In genomic region chr2:172025459-172026130, GRCm38 (mm10) we compare ENCODE assay signal across 24 mouse cellular contexts. TPM values are rescaled to one million over a fixed set of nuclear protein-coding genes. Genes with fewer than 3 reads are reported as not detected.
DNase-seq lines count a peak whose midpoint lies in the region; ATAC-seq lines count a peak whose summit lies in the region.
"Had no signal": no experiment of that assay in that cellular context is flagged by ENCODE, and none has a peak within 500 bp of the region (broad histone marks: within the 10 kb centered on the region; RNA-seq: fewer than 3 reads in every experiment).

No protein-coding gene starts in this region.

- H3K9ac ChIP-seq in hindbrain, embryonic 16.5 days (ENCODE audit: low read depth, low read length): no peak overlapping the region
- H3K9ac ChIP-seq in neural tube, embryonic 12.5 days: no peak overlapping the region
- no peak overlapping the region for H3K9ac ChIP-seq in neural tube, embryonic 15.5 days (replicated peaks)
- no peak overlapping the region for H3K9ac ChIP-seq in embryonic facial prominence, embryonic 11.5 days (replicated peaks; ENCODE audit: low read length)
- H3K9ac ChIP-seq: heart, embryonic 13.5 days; limb, embryonic 15.5 days; liver, embryonic 15.5 days; stomach, embryonic 15.5 days had no signal

- peaks cover 16% of the 10 kb centered on the region; the same call in 1 of the 2 replicates for H3K4me1 ChIP-seq in hindbrain, embryonic 10.5 days (replicated peaks)
- no peaks in the 10 kb centered on the region for H3K4me1 ChIP-seq in hindbrain, embryonic 16.5 days (ENCODE audit: control insufficient read depth, insufficient read depth, low read depth, low read length)
- H3K4me1 ChIP-seq in neural tube, embryonic 12.5 days: no peaks in the 10 kb centered on the region
- H3K4me1 ChIP-seq in neural tube, embryonic 15.5 days: no peaks in the 10 kb centered on the region
- no peaks in the 10 kb centered on the region for H3K4me1 ChIP-seq in embryonic facial prominence, embryonic 11.5 days (ENCODE audit: control insufficient read depth, insufficient read depth, low read length)
- H3K4me1 ChIP-seq: heart, embryonic 13.5 days; limb, embryonic 15.5 days; liver, embryonic 15.5 days; stomach, embryonic 15.5 days had no signal

- ATAC-seq in hindbrain, embryonic 16.5 days: no peak
- peak; percentile 70 for ATAC-seq in neural tube, embryonic 12.5 days (ENCODE audit: low FRiP score, low read depth)
- ATAC-seq in neural tube, embryonic 15.5 days (ENCODE audit: low FRiP score): no peak
- peak; percentile 48; the same call in 1 of the 2 replicates for ATAC-seq in embryonic facial prominence, embryonic 11.5 days (replicated peaks; ENCODE audit: insufficient number of reproducible peaks, low FRiP score, low TSS enrichment, low read depth)

- H3K27ac ChIP-seq in hindbrain, embryonic 10.5 days: no peak overlapping the region
- H3K27ac ChIP-seq in hindbrain, embryonic 16.5 days (ENCODE audit: low read depth, low read length): no peak overlapping the region
- no peak overlapping the region for H3K27ac ChIP-seq in neural tube, embryonic 12.5 days
- H3K27ac ChIP-seq in neural tube, embryonic 15.5 days (replicated peaks): no peak overlapping the region
- H3K27ac ChIP-seq in embryonic facial prominence, embryonic 11.5 days (replicated peaks; ENCODE audit: low read depth, low read length): no peak overlapping the region
- H3K27ac ChIP-seq: heart, embryonic 13.5 days; limb, embryonic 15.5 days; liver, embryonic 15.5 days; stomach, embryonic 15.5 days had no signal

- no peak overlapping the region for H3K4me3 ChIP-seq in hindbrain, embryonic 10.5 days
- H3K4me3 ChIP-seq in hindbrain, embryonic 16.5 days (ENCODE audit: low read length): no peak overlapping the region
- no peak overlapping the region for H3K4me3 ChIP-seq in neural tube, embryonic 12.5 days
- no peak overlapping the region for H3K4me3 ChIP-seq in neural tube, embryonic 15.5 days (replicated peaks)
- no peak overlapping the region for H3K4me3 ChIP-seq in embryonic facial prominence, embryonic 11.5 days (ENCODE audit: low read depth, low read length)
- H3K4me3 ChIP-seq: heart, embryonic 13.5 days; limb, embryonic 15.5 days; liver, embryonic 15.5 days; stomach, embryonic 15.5 days had no signal

- intact Hi-C loops in heart, postnatal 14 days (cut with DNase I): no loop called here

- H3K4me2 ChIP-seq in hindbrain, embryonic 16.5 days (ENCODE audit: low read length): no peak overlapping the region
- no peak overlapping the region for H3K4me2 ChIP-seq in neural tube, embryonic 12.5 days (replicated peaks)
- H3K4me2 ChIP-seq in neural tube, embryonic 15.5 days: no peak overlapping the region
- H3K4me2 ChIP-seq in embryonic facial prominence, embryonic 11.5 days (ENCODE audit: low read depth, low read length): no peak overlapping the region
- H3K4me2 ChIP-seq: heart, embryonic 13.5 days; limb, embryonic 15.5 days; liver, embryonic 15.5 days; stomach, embryonic 15.5 days had no signal

- peaks cover 45% of the 10 kb centered on the region for H3K27me3 ChIP-seq in hindbrain, embryonic 10.5 days (ENCODE audit: insufficient read depth, poor library complexity, severe bottlenecking)
- H3K27me3 ChIP-seq in hindbrain, embryonic 16.5 days (replicated peaks; ENCODE audit: control insufficient read depth, insufficient read depth, low read length): no peaks in the 10 kb centered on the region
- H3K27me3 ChIP-seq in neural tube, embryonic 12.5 days (replicated peaks): no peaks in the 10 kb centered on the region
- no peaks in the 10 kb centered on the region for H3K27me3 ChIP-seq in neural tube, embryonic 15.5 days (replicated peaks)
- no peaks in the 10 kb centered on the region for H3K27me3 ChIP-seq in embryonic facial prominence, embryonic 11.5 days (ENCODE audit: control insufficient read depth, insufficient read depth, low read length)
- H3K27me3 ChIP-seq: limb, embryonic 15.5 days; liver, embryonic 15.5 days; stomach, embryonic 15.5 days had no signal

- H3K9me3 ChIP-seq in hindbrain, embryonic 10.5 days: no peaks in the 10 kb centered on the region
- 0 out of 2 replicates have a peak, but pooled peaks cover 4% of the 10 kb centered on the region for H3K9me3 ChIP-seq in hindbrain, embryonic 16.5 days (ENCODE audit: control insufficient read depth, low read length)
- H3K9me3 ChIP-seq in neural tube, embryonic 12.5 days: no peaks in the 10 kb centered on the region
- H3K9me3 ChIP-seq in neural tube, embryonic 15.5 days (replicated peaks): no peaks in the 10 kb centered on the region
- H3K9me3 ChIP-seq in embryonic facial prominence, embryonic 11.5 days (replicated peaks; ENCODE audit: control insufficient read depth, low read length): no peaks in the 10 kb centered on the region
- H3K9me3 ChIP-seq: limb, embryonic 15.5 days; liver, embryonic 15.5 days; stomach, embryonic 15.5 days had no signal

- 41% methylated on average over 12 of the region's 12 CpGs for WGBS in hindbrain, embryonic 10.5 days
- WGBS in hindbrain, embryonic 16.5 days: 28% methylated on average over 12 of the region's 12 CpGs
- 35% methylated on average over 12 of the region's 12 CpGs for WGBS in neural tube, embryonic 12.5 days
- WGBS in neural tube, embryonic 15.5 days: 28% methylated on average over 12 of the region's 12 CpGs
- 53% methylated on average over 12 of the region's 12 CpGs for WGBS in embryonic facial prominence, embryonic 11.5 days

- peak; percentile 78 for DNase-seq in hindbrain, embryonic 10.5 days (ENCODE audit: low spot score)
- peak; percentile 8 for DNase-seq in embryonic facial prominence, embryonic 11.5 days (ENCODE audit: low spot score)
- DNase-seq in thymus, postnatal 4 days: no peak
- no peak for DNase-seq in heart, postnatal 14 days
- DNase-seq: adrenal gland, adult 2 months; B cell, adult 2 months; cerebellum, adult 9-11 months; heart, postnatal 4 days; kidney, adult 8-10 months; kidney, postnatal 25 days; lung, postnatal 10 days; right cerebral cortex, postnatal 25 days; thymus, adult 18-20 months had no signal

- H3K36me3 ChIP-seq in hindbrain, embryonic 10.5 days: no peaks in the 10 kb centered on the region
- no peaks in the 10 kb centered on the region for H3K36me3 ChIP-seq in hindbrain, embryonic 16.5 days (ENCODE audit: control insufficient read depth, insufficient read depth, low read length)
- H3K36me3 ChIP-seq in neural tube, embryonic 12.5 days: no peaks in the 10 kb centered on the region
- H3K36me3 ChIP-seq in neural tube, embryonic 15.5 days: no peaks in the 10 kb centered on the region
- no peaks in the 10 kb centered on the region for H3K36me3 ChIP-seq in embryonic facial prominence, embryonic 11.5 days (replicated peaks; ENCODE audit: control insufficient read depth, insufficient read depth, low read depth, low read length)
- H3K36me3 ChIP-seq: heart, embryonic 13.5 days; limb, embryonic 15.5 days; liver, embryonic 15.5 days; stomach, embryonic 15.5 days had no signal

RNA-seq across cellular contexts. Expression of gene Cbln4, which starts 17.7 kb away (rescaled TPM):
- 0.51 and 2.7 TPM in 2 replicates for polyA plus RNA-seq in hindbrain, embryonic 10.5 days (2016; fragmentation: Nextera tagmentation; extraction: Ambion mirVana)
- 41.7 and 47.6 TPM in 2 replicates for polyA plus RNA-seq in hindbrain, embryonic 16.5 days (2015; fragmentation: Nextera tagmentation; extraction: Ambion mirVana)
- 6.9 and 8.9 TPM in 2 replicates for polyA plus RNA-seq in neural tube, embryonic 12.5 days (2016; fragmentation: Nextera tagmentation; extraction: Ambion mirVana)
- 37.0 and 45.0 TPM in 2 replicates for polyA plus RNA-seq in neural tube, embryonic 15.5 days (2015; fragmentation: Nextera tagmentation; extraction: Ambion mirVana)
- polyA plus RNA-seq in embryonic facial prominence, embryonic 11.5 days (2014; fragmentation: Nextera tagmentation; extraction: Ambion mirVana): 3.5 and 4.1 TPM in 2 replicates
- not detected for total RNA-seq in heart, postnatal 14 days (2021)
- total RNA-seq: adrenal gland, adult 2 months; gastrocnemius, adult 8-10 months; granulocyte monocyte progenitor cell, adult 5-6 weeks; heart, postnatal 4 days; megakaryocyte progenitor cell, adult 5-6 weeks had no signal
- polyA plus RNA-seq: adrenal gland, adult 2 months; spleen, adult 2 months had no signal

Comparison
In these comparisons a context has a peak if more than half of its experiments do, and no peak if none do; other contexts are left out.
1. ATAC-seq: peak in neural tube, embryonic 12.5 days (single experiment) and embryonic facial prominence, embryonic 11.5 days (single experiment); none in hindbrain, embryonic 16.5 days (single experiment) and neural tube, embryonic 15.5 days (single experiment).
2. DNase-seq: peak in hindbrain, embryonic 10.5 days (single experiment) and embryonic facial prominence, embryonic 11.5 days (single experiment); none in thymus, postnatal 4 days (single experiment) and heart, postnatal 14 days (0 of 2).